Mouse (Mus musculus) cerebellum, adult 2 months (tissue): ENCODE measurements around the gene Piezo1.

ENCODE experiments used
- CTCF ChIP-seq: fragments of 200-500 bp; IDR thresholded peaks from 2 replicates; pipeline ENCODE4 v1.5.1; 2011; ENCODE audit warnings: low read depth, mild to moderate bottlenecking, control low read depth, low read length, moderate library complexity, borderline replicate concordance; ENCODE audit not compliant: insufficient read depth
- POLR2A ChIP-seq: fragments of 200-500 bp; IDR thresholded peaks from 2 replicates; pipeline ENCODE4 v1.6.1; 2011; ENCODE audit warnings: low read length, control low read depth, borderline replicate concordance; ENCODE audit not compliant: insufficient read depth

DNA sequence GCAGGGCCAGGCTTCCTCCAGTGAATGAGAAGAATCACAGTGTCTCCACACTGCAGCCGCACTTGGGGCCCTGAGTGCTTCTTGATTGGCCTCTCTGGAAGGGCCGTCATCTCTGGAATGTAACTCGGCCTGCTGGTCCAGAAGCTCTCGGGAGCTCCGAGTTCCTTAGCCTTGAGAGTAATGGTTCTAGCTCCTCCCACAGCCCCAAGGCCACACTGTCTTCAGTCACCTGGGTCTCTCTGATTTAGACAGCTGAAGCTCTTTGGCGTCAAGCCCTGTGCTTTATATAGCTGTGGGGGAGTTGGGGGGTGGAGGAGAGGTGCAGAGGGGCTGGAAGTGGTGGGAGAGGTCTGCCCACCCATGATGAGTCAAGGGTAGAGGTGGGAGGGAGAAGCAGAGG, 14.1 kb downstream of the Piezo1 start:
- no peak for TF ChIP-seq CTCF
- TF ChIP-seq POLR2A, result no peak
